Mouse (Mus musculus) spleen, adult 2 months (tissue): Measurements from ENCODE around the gene Fcrl6.

ENCODE experiments used
- CTCF ChIP-seq: fragments of 200-500 bp; IDR thresholded peaks from 2 replicates; pipeline ENCODE4 v1.5.1; 2011; ENCODE audit warnings: mild to moderate bottlenecking, inconsistent platforms; ENCODE audit not compliant: insufficient read depth, insufficient read length, insufficient replicate concordance; ENCODE audit errors: extremely low read depth
- POLR2A ChIP-seq: fragments of 200-500 bp; IDR thresholded peaks from 2 replicates; pipeline ENCODE4 v1.6.1; 2011; ENCODE audit warnings: low read depth, low read length, inconsistent platforms

GRCm38 (mm10) chr1:172593956-172594355 is 8.4 kb downstream of the Fcrl6 start:
- TF ChIP-seq CTCF: no peak
- TF ChIP-seq POLR2A: no peak
